Mouse (Mus musculus) bone marrow, adult 2 months (tissue): ENCODE measurements around the gene Cd300lf.

Experiments used
- CTCF ChIP-seq: fragments of 200-500 bp; IDR thresholded peaks from 2 replicates; pipeline ENCODE4 v1.5.1; 2011; ENCODE audit warnings: low read length, control low read depth; ENCODE audit not compliant: control insufficient read depth, insufficient read depth
- POLR2A ChIP-seq: fragments of 200-500 bp; IDR thresholded peaks from 2 replicates; pipeline ENCODE4 v1.6.1; 2011; ENCODE audit warnings: low read depth, mild to moderate bottlenecking, control low read depth, low read length, borderline replicate concordance; ENCODE audit not compliant: control insufficient read depth

DNA sequence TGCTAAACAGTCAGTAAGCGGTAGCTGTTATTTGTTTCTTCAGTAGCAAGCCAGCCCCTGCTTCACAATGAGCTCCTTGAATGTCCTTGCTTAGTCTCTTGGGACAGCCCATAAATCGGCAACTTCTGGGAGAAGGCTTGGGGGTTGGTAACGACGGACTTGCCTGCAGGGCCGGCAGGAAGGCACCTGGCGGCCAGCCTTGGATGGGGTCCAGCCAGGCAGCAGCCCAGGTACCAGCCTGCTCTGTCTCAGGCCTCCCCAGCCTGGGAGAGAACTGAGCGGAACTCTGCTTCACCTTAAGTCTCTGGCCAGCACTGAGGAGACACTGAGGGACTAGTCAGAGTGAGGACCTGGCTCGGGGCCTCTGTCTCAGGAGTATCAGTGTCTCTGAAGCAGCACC, 37.3 kb upstream of the Cd300lf start:
- TF ChIP-seq CTCF (no peak), POLR2A (no peak)
